Mouse (Mus musculus): ENCODE measurements around the gene Epn2.

DNA sequence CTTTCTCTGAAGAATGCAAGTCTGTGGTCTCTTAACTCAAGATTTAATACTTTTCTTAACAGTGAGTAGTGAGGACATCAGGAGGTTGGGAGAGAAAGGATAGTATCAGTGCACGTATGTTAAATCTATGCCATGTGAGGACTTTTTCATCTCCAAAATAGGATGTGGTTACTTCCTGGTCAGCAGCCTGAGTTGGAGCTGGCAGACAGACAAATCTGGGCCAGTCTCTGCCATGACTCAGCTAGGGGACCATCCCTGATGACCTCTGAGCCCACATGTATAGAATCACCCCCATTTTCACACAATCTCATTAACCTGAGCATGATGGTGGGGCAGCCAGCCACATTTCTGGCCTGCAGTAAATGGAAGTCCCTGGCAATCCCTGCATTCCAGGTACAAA, 61.5 kb downstream of the Epn2 start:
- TF ChIP-seq EP300 (optimal IDR thresholded peaks at IDR 0.05) (no peak), CTCF (IDR thresholded peaks at IDR 0.05; ENCODE audit: low read depth) (no peak)

Measured in stomach, postnatal 0 days (tissue).